Mouse (Mus musculus) erythroblast, embryonic 14.5 days (primary cell): ENCODE results near the gene Dars.

Source experiments
- GATA1 ChIP-seq: IDR thresholded peaks from 2 replicates; pipeline ENCODE4 v1.6.1; 2012; ENCODE audit warnings: low read length, inconsistent platforms, mixed read lengths
- TAL1 ChIP-seq: IDR thresholded peaks from 3 replicates; pipeline ENCODE4 v1.6.1; 2012; ENCODE audit warnings: low read length, inconsistent platforms, mixed read lengths

GRCm38 (mm10) chr1:128456844-128457445 is 39.8 kb upstream of the Dars start:
- TF ChIP-seq TAL1: no peak
- no peak for TF ChIP-seq GATA1
